Mouse (Mus musculus): Measurements from ENCODE around the gene Ccnd3. TPM values are rescaled to one million over a fixed set of nuclear protein-coding genes. Genes with fewer than 3 reads are reported as not detected.

Ccnd3 gene
- total and polyA plus RNA-seq, 3 experiments: 143 to 568 TPM; not detected in 1

- no peak for TF ChIP-seq MAX (IDR thresholded peaks at IDR 0.05; ENCODE audit: low read length)
- no peak for TF ChIP-seq MXI1 (IDR thresholded peaks at IDR 0.05; ENCODE audit: low read depth, low read length)
- no peak for TF ChIP-seq CTCF (IDR thresholded peaks at IDR 0.05 in 2 of 3, conservative IDR thresholded peaks at IDR 0.05 in 1 of 3; ENCODE audit: control insufficient read depth in 1 of 3, insufficient read depth in 1 of 3, low read depth in 2 of 3, low read length in 3 of 3, poor library complexity in 1 of 3, severe bottlenecking in 1 of 3)
These were observed 16.9 kb downstream of the Ccnd3 start (continued) for GRCm38 (mm10) chr17:47521551-47522258.

GRCm38 (mm10) chr17:47522536-47522935 lies 17.7 kb downstream of the Ccnd3 start:
- no peak overlapping the region for H3K4me3 ChIP-seq (ENCODE audit: control insufficient read depth in 1 of 2, insufficient read depth in 1 of 2, low read depth in 2 of 2, low read length in 2 of 2)
- peaks cover 0 to 18% of the 10 kb centered on the region in 2 experiments; a peak in 2 of 4 replicates for H3K36me3 ChIP-seq (ENCODE audit: control insufficient read depth in 1 of 2, insufficient read depth in 2 of 2, low read length in 2 of 2)
- H3K27me3 ChIP-seq (ENCODE audit: control insufficient read depth in 1 of 2, insufficient read depth in 2 of 2, low read length in 2 of 2): no peaks in the 10 kb centered on the region
- TF ChIP-seq GABPA (IDR thresholded peaks at IDR 0.05; ENCODE audit: low read depth, low read length): no peak
- no peak for TF ChIP-seq EP300 (IDR thresholded peaks at IDR 0.05; ENCODE audit: low read depth in 1 of 2, low read length in 2 of 2)
- no peak for TF ChIP-seq NELFE (IDR thresholded peaks at IDR 0.05; ENCODE audit: low read depth, low read length)
- TF ChIP-seq SIN3A (IDR thresholded peaks at IDR 0.05; ENCODE audit: low read length): no peak
- H3K9ac ChIP-seq (ENCODE audit: control insufficient read depth, low read depth, low read length, poor library complexity, severe bottlenecking): no peak overlapping the region; the same call in 1 of the 2 replicates
- H3K9me3 ChIP-seq (replicated peaks; ENCODE audit: insufficient read depth, low read length): no peaks in the 10 kb centered on the region
- peaks cover 13 to 20% of the 10 kb centered on the region in 2 experiments for H3K4me1 ChIP-seq (ENCODE audit: control insufficient read depth in 1 of 2, insufficient read depth in 2 of 2, low read length in 2 of 2)
- H3K79me2 ChIP-seq (ENCODE audit: control insufficient read depth, insufficient read depth, low read length, poor library complexity): peaks cover 2% of the 10 kb centered on the region; the same call in 1 of the 2 replicates
- H3K27ac ChIP-seq (ENCODE audit: control insufficient read depth, low read depth, low read length): peak overlapping the region; percentile 77
- DNase-seq (ENCODE audit: low read depth, low spot score): no peak

GRCm38 (mm10) chr17:47523211-47523682 lies 18.4 kb downstream of the Ccnd3 start:
- no peak for DNase-seq (ENCODE audit: low read depth, low spot score)

GRCm38 (mm10) chr17:47524055-47524454 lies 19.2 kb downstream of the Ccnd3 start:
- Histone ChIP-seq H3K27me3 (ENCODE audit: control insufficient read depth in 1 of 2, insufficient read depth in 2 of 2, low read length in 2 of 2) (no peaks in the 10 kb centered on the region), H3K9me3 (replicated peaks; ENCODE audit: insufficient read depth, low read length) (no peaks in the 10 kb centered on the region), H3K27ac (ENCODE audit: control insufficient read depth, low read depth, low read length) (no peak overlapping the region), H3K4me1 (ENCODE audit: control insufficient read depth in 1 of 2, insufficient read depth in 2 of 2, low read length in 2 of 2) (peaks cover 13 to 20% of the 10 kb centered on the region in 2 experiments), H3K36me3 (ENCODE audit: control insufficient read depth in 1 of 2, insufficient read depth in 2 of 2, low read length in 2 of 2) (peaks cover 0 to 18% of the 10 kb centered on the region in 2 experiments; a peak in 2 of 4 replicates), H3K79me2 (ENCODE audit: control insufficient read depth, insufficient read depth, low read length, poor library complexity) (peaks cover 2% of the 10 kb centered on the region; the same call in 1 of the 2 replicates), H3K9ac (ENCODE audit: control insufficient read depth, low read depth, low read length, poor library complexity, severe bottlenecking) (no peak overlapping the region), H3K4me3 (ENCODE audit: control insufficient read depth in 1 of 2, insufficient read depth in 1 of 2, low read depth in 2 of 2, low read length in 2 of 2) (no peak overlapping the region)
- TF ChIP-seq MYC (IDR thresholded peaks at IDR 0.05; ENCODE audit: low read depth, low read length) (no peak), POLR2AphosphoS2 (IDR thresholded peaks at IDR 0.05; ENCODE audit: low read length) (no peak), BHLHE40 (IDR thresholded peaks at IDR 0.05; ENCODE audit: borderline replicate concordance, low read depth, low read length) (no peak), ZC3H11A (IDR thresholded peaks at IDR 0.05; ENCODE audit: low read depth, low read length) (no peak), UBTF (IDR thresholded peaks at IDR 0.05; ENCODE audit: borderline replicate concordance, insufficient read depth, low read depth, low read length) (no peak), TCF12 (IDR thresholded peaks at IDR 0.05; ENCODE audit: low read depth, low read length) (no peak), RAD21 (IDR thresholded peaks at IDR 0.05; ENCODE audit: low read depth, low read length) (no peak), HCFC1 (IDR thresholded peaks at IDR 0.05; ENCODE audit: low read depth, low read length) (no peak), ETS1 (IDR thresholded peaks at IDR 0.05; ENCODE audit: low read depth, low read length) (no peak), RCOR1 (IDR thresholded peaks at IDR 0.05; ENCODE audit: low read depth, low read length) (no peak)
- no peak for DNase-seq (ENCODE audit: low read depth, low spot score)

More at GRCm38 (mm10) chr17:47523211-47523682, 18.4 kb downstream of the Ccnd3 start:
- H3K36me3 ChIP-seq (ENCODE audit: control insufficient read depth in 1 of 2, insufficient read depth in 2 of 2, low read length in 2 of 2): peaks cover 0 to 18% of the 10 kb centered on the region in 2 experiments; a peak in 2 of 4 replicates
- peaks cover 13 to 20% of the 10 kb centered on the region in 2 experiments for H3K4me1 ChIP-seq (ENCODE audit: control insufficient read depth in 1 of 2, insufficient read depth in 2 of 2, low read length in 2 of 2)
- no peaks in the 10 kb centered on the region for H3K27me3 ChIP-seq (ENCODE audit: control insufficient read depth in 1 of 2, insufficient read depth in 2 of 2, low read length in 2 of 2)
- TF ChIP-seq E2F4 (IDR thresholded peaks at IDR 0.05; ENCODE audit: borderline replicate concordance, low read depth, low read length) (no peak), NRF1 (IDR thresholded peaks at IDR 0.05; ENCODE audit: insufficient read depth, low read depth, low read length, poor library complexity, severe bottlenecking) (0 out of 2 replicates have a peak, but pooled peaks have one; percentile 23)
- H3K27ac ChIP-seq (ENCODE audit: control insufficient read depth, low read depth, low read length): peak overlapping the region; percentile 77; the same call in 1 of the 2 replicates
- peaks cover 2% of the 10 kb centered on the region; the same call in 1 of the 2 replicates for H3K79me2 ChIP-seq (ENCODE audit: control insufficient read depth, insufficient read depth, low read length, poor library complexity)
- no peak overlapping the region for H3K4me3 ChIP-seq (ENCODE audit: control insufficient read depth in 1 of 2, insufficient read depth in 1 of 2, low read depth in 2 of 2, low read length in 2 of 2)
- no peaks in the 10 kb centered on the region for H3K9me3 ChIP-seq (replicated peaks; ENCODE audit: insufficient read depth, low read length)
- H3K9ac ChIP-seq (ENCODE audit: control insufficient read depth, low read depth, low read length, poor library complexity, severe bottlenecking): 0 out of 2 replicates have a peak overlapping the region, but pooled peaks have one; percentile 2

Data from MEL (cell line).